Mouse (Mus musculus) hindbrain, embryonic 14.5 days (tissue): Measurements from ENCODE around the gene Rrp12. TPM values are rescaled to one million over a fixed set of nuclear protein-coding genes. Genes with fewer than 3 reads are reported as not detected.
A peak's percentile ranks its signal among the peaks of the same experiment; 100 is the strongest.

Experiments
- ATAC-seq: fragments of 200-750 bp; cut with Nextera tagmentation; 2 replicates; pipeline ENCODE4 v1.8.0; 2017; ENCODE audit warnings: moderate number of reproducible peaks, mild to moderate bottlenecking, moderate TSS enrichment, moderate library complexity; ENCODE audit not compliant: low FRiP score
- DNase-seq: peaks from one replicate; pipeline ENCODE4 v3.0.0-alpha.2; 2015; ENCODE audit warnings: low spot score
- H3K27ac ChIP-seq: fragments of 300-500 bp; sonication (generic); 2 replicates; pipeline ENCODE4 v1.5.1; 2014; ENCODE audit warnings: mild to moderate bottlenecking, moderate library complexity
- H3K27me3 ChIP-seq: fragments of 300-500 bp; sonication (generic); 2 replicates; pipeline ENCODE4 v1.6.1; 2014; ENCODE audit warnings: mild to moderate bottlenecking, low read length, mixed read lengths; ENCODE audit not compliant: control insufficient read depth, insufficient read depth
- H3K36me3 ChIP-seq: fragments of 300-500 bp; sonication (generic); replicated peaks from 2 replicates; pipeline ENCODE4 v1.6.1; 2014; ENCODE audit not compliant: control insufficient read depth, insufficient read depth
- H3K4me1 ChIP-seq: fragments of 300-500 bp; sonication (generic); replicated peaks from 2 replicates; pipeline ENCODE4 v1.6.1; 2014; ENCODE audit warnings: antibody characterized with exemption, low read length, mixed read lengths; ENCODE audit not compliant: control insufficient read depth, insufficient read depth
- H3K4me2 ChIP-seq: fragments of 300-500 bp; sonication (generic); replicated peaks from 2 replicates; pipeline ENCODE4 v1.6.1; 2014; ENCODE audit warnings: mild to moderate bottlenecking, moderate library complexity
- H3K4me3 ChIP-seq: fragments of 300-500 bp; sonication (generic); replicated peaks from 2 replicates; pipeline ENCODE4 v1.5.1; 2014; ENCODE audit warnings: mild to moderate bottlenecking, low read length
- H3K9ac ChIP-seq: fragments of 300-500 bp; sonication (generic); 2 replicates; pipeline ENCODE4 v1.6.1; 2014
- H3K9me3 ChIP-seq: fragments of 300-500 bp; sonication (generic); 2 replicates; pipeline ENCODE4 v1.6.1; 2016; ENCODE audit warnings: low read length; ENCODE audit not compliant: control insufficient read depth
- WGBS: fragments of 180-500 bp; shearing (Covaris S2); extraction: QIAGEN DNeasy Blood & Tissue Kit; methylation state at CpG from one replicate; pipeline ENCODE4 v1.1.7; 2014; 5-methylcytosine and 5-hydroxymethylcytosine counted together
- polyA plus RNA-seq: library from polyadenylated mRNA; unstranded; fragments of >200 nt; fragmentation: Nextera tagmentation; extraction: Ambion mirVana; gene quantifications from 2 replicates; pipeline ENCODE4 v1.2.1, GENCODE M21; 2014

Rrp12 gene
- polyA plus RNA-seq, 1 experiment from 2014 or later: 13.2 TPM

DNA sequence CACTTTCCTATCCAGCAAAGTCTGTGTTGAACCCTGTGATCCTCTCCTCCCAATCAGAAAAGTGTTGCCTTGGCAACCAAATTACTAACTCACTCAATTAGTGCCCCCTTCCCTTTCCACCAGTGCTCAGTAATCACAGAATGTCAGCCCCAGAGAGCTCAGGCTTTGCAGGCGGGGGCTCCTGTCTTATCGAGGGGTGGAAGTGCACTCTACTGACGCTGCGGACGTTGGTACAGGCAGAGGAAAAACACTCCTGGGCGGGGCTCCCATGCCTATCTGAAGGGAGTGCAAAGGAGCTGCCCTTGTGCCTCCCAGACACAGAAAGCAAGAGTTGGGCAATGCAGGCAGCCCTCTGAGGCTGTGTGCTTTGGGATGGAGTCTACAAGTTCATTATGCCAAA lies 60.2 kb downstream of the Rrp12 start:
- Histone ChIP-seq H3K4me2 (peak overlapping the region; percentile 32), H3K36me3 (no peaks in the 10 kb centered on the region), H3K27me3 (no peaks in the 10 kb centered on the region), H3K9ac (0 out of 2 replicates have a peak overlapping the region, but pooled peaks have one; percentile 28), H3K4me1 (peaks cover 40% of the 10 kb centered on the region), H3K4me3 (no peak overlapping the region), H3K27ac (peak overlapping the region; percentile 3; the same call in 1 of the 2 replicates), H3K9me3 (no peaks in the 10 kb centered on the region)
- ATAC-seq (peak; percentile 53), DNase-seq (peak; percentile 62)
- 2% methylated on average over 6 of the region's 6 CpGs for WGBS

DNA sequence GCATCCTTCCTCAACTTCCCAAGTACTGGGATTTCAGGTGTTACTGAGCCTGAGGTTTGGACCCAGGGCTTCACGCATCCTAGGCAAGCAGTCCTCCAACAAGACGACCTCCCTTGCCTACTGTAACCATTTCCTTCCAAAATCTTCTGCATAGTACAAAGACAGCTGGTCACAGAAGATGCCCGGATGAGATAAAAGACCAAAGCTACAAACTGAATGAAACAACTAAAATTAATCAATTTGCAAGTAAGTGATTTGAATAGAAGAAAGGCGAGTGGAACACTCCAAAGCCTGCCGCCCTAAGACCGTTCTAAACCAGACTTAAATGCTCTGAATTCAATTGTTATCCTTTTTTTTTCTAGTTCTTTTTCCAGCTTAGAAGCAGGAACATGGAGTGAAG lies 60.6 kb downstream of the Rrp12 start:
- H3K27ac ChIP-seq: peak overlapping the region; percentile 3; the same call in 1 of the 2 replicates
- no peaks in the 10 kb centered on the region for H3K9me3 ChIP-seq
- H3K4me2 ChIP-seq: peak overlapping the region; percentile 32
- H3K9ac ChIP-seq: 0 out of 2 replicates have a peak overlapping the region, but pooled peaks have one; percentile 28
- peaks cover 40% of the 10 kb centered on the region for H3K4me1 ChIP-seq
- no peaks in the 10 kb centered on the region for H3K27me3 ChIP-seq
- H3K36me3 ChIP-seq: no peaks in the 10 kb centered on the region
- DNase-seq (no peak), ATAC-seq (no peak)
- WGBS: 50% methylated on average over 6 of the region's 6 CpGs
- H3K4me3 ChIP-seq: no peak overlapping the region

DNA sequence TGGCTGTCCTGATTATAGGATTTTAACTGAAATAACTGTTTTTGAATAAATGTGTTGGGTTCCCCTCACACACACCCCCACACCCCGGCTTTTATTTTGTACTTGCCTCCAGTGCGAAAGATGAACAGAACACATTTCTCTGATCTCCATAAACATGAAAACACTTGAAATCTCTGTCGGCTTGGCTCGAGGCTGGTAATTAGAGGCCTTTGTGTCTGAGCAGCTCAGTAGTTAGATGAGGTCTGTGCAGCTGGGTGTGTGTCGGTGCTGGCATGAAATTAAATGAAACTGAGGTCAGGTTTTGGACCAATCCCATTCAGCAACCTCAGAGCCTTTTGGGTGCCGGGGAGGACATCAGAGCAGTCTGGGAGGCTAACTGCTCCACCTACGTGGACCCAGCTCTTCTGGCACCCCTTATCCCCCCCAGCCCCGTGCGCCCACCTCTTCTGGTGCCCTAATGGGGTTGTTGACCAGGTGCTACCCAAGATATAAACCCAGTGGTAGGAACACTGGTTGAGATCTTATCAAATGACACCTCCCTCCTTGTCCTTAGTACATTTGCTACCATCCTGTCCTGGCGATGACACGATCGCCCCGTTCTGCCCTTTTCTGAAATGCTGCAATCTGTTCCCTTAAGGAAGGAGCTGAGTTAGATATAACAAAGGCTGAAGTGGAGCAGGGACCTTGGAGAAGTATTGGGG lies 63.3 kb downstream of the Rrp12 start:
- DNase-seq (no peak), ATAC-seq (no peak)
- H3K36me3 ChIP-seq: no peaks in the 10 kb centered on the region
- peak overlapping the region; percentile 81 for H3K4me3 ChIP-seq
- H3K9me3 ChIP-seq: no peaks in the 10 kb centered on the region
- peak overlapping the region; percentile 85 for H3K9ac ChIP-seq
- WGBS: 65% methylated on average over 13 of the region's 13 CpGs
- peak overlapping the region; percentile 22; the same call in 1 of the 2 replicates for H3K27ac ChIP-seq
- H3K4me2 ChIP-seq: peak overlapping the region; percentile 88
- no peaks in the 10 kb centered on the region for H3K27me3 ChIP-seq
- peaks cover 40% of the 10 kb centered on the region for H3K4me1 ChIP-seq

DNA sequence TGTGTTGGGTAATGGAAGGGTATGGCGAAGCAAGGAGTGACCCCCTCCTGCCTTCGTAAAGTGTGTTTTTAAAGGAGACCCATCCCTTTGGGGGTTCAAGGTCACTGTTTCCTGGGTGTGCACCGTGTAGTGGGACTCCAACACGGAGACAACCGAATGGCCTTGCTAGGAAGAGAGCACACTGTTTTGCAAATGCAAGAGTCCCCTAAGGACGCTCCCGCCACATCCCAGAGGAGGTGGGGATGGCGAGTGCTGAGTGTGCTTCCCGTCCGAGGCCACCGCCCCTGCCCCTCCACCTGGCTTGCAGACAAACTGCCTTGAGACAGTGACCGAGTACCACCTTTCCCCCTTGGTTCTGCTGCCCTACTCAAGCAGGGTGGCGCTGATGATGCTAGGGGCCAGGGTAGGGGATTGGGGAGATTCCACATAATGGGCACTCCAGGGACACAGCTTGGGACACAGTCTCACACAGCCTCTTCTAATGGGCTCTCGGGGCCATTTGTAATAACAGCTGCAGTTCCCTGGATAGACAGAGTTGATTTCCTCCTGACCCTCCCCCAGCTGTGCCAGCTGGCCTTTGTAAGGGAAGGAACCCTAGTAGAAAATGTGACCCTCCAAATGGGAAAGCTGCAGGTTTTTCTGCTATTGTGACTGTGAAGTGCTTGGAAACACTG lies 64.1 kb downstream of the Rrp12 start:
- Histone ChIP-seq H3K27me3 (no peaks in the 10 kb centered on the region), H3K4me3 (peak overlapping the region; percentile 81), H3K4me1 (peaks cover 40% of the 10 kb centered on the region), H3K9ac (peak overlapping the region; percentile 85), H3K27ac (peak overlapping the region; percentile 16), H3K9me3 (no peaks in the 10 kb centered on the region), H3K4me2 (peak overlapping the region; percentile 88), H3K36me3 (no peaks in the 10 kb centered on the region)
- no peak for ATAC-seq
- no peak for DNase-seq
- WGBS: 3% methylated on average over 14 of the region's 14 CpGs

DNA sequence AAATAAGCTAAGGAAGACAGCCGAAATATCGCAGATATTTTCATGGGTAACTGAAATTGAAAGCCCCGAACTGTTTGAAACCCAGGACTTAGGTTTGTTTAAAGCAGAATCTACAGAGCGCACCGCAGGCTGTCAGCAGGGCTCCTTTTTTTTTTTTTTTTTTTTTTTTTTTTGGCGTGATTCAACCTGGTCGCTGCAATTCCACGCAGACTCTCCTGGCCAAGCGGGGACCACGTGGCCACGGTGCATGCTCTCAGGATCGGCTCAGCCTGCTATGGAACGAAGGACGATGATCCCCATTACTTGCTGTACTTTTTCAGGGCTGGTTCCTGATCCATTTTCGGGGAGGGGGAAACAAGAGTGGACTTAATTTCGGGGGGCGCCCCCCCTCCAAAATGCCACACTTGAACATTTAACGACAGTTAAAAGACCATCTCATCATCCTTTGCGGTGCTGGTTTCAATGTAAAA lies 64.8 kb downstream of the Rrp12 start:
- H3K9me3 ChIP-seq: no peaks in the 10 kb centered on the region
- peak; percentile 58 for DNase-seq
- no peaks in the 10 kb centered on the region for H3K36me3 ChIP-seq
- peak overlapping the region; percentile 81 for H3K4me3 ChIP-seq
- H3K9ac ChIP-seq: peak overlapping the region; percentile 85
- no peaks in the 10 kb centered on the region for H3K27me3 ChIP-seq
- H3K4me2 ChIP-seq: peak overlapping the region; percentile 88
- no peak for ATAC-seq
- H3K27ac ChIP-seq: peak overlapping the region; percentile 94
- H3K4me1 ChIP-seq: peaks cover 40% of the 10 kb centered on the region
- WGBS: under 1% methylated on average over 19 of the region's 19 CpGs

DNA sequence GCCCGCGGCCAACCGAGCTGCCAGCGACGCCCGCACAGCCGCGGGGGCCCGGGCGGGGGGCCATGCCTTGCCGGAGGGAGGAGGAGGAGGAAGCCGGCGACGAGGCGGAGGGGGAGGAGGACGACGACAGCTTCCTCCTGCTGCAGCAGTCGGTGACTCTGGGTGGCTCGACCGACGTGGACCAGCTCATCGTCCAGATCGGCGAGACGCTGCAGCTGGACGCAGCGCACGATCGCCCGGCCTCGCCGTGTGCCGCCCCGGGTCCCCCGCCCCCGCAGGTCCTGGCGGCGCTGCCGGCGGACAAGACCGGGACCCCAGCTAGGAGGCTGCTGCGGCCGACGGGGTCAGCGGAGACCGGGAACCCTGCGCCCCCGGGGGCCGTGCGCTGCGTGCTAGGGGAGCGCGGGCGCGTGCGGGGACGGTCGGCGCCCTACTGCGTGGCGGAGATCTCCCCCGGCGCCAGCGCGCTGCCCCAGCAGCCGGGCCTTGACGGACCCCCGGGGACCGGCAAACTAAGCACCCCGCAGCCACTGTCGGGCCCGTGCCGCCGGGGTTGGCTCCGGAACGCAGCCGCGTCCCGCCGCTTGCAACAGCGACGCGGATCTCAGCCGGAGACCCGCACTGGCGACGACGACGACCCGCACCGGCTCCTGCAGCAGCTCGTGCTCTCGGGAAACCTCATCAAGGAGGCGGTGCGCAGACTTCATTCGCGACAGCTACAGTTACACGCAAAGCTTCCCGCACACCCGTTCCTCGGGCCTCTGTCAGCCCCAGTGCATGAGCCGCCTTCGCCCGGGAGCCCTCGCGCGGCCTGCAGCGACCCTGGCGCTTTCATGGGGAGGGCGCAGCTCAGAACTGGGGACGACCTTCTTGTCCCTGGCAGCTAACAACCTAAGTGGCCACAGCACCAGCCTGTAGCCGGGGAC lies 65.6 kb downstream of the Rrp12 start:
- Histone ChIP-seq H3K9ac (peak overlapping the region; percentile 85), H3K4me3 (peak overlapping the region; percentile 81), H3K4me2 (peak overlapping the region; percentile 88), H3K36me3 (no peaks in the 10 kb centered on the region), H3K27me3 (no peaks in the 10 kb centered on the region), H3K9me3 (no peaks in the 10 kb centered on the region), H3K4me1 (peaks cover 33% of the 10 kb centered on the region), H3K27ac (peak overlapping the region; percentile 94)
- peak; percentile 56 for DNase-seq
- WGBS: under 1% methylated on average over 95 of the region's 112 CpGs
- ATAC-seq: peak; percentile 58

DNA sequence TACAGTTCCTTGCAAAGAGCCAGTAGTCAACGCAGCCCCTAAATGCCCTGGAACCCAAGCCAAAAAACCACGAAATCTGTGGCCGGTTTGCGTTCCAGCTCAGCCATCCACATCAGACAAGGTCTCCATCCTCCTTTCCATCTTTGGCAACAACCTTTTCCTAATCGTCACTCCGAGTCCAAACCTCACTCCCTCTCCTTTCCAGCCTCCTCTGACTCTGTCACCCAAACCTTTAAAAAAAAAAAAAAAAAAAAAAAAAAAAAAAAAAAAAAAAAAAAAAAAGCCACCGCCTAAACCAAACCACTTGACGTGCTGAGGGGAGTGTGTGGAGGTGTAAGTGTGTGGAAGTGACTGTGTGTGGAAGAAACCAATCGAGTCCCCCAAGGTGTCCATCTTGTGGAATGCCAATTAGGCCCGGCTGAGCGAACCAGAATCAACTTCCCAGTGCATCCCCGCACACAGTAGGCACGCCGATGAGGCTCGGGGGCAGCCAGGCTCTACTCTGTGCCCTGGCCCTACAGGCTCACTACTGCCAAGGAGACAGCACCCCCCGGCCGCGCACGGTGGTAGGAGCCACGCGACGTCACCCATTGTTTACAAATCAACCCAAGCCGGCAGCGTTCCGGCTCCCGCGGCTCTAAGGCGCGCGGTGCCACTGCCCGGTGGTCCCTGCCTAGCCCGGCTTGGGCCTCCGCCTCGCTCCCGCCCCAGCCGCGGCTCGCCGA lies 66.4 kb downstream of the Rrp12 start, which contains the start of gene Frat1:
Gene Frat1, plus strand, starts transcription at position 590 of the 725 bp plus-strand sequence.
- Histone ChIP-seq H3K9ac (peak within 1 kb of the TSS; percentile 85), H3K9me3 (no peaks in the 10 kb centered on the region), H3K4me1 (peaks cover 27% of the 10 kb centered on the region), H3K36me3 (no peaks in the 10 kb centered on the region), H3K27me3 (no peaks in the 10 kb centered on the region), H3K27ac (peak within 1 kb of the TSS; percentile 94), H3K4me3 (peak within 1 kb of the TSS; percentile 81), H3K4me2 (peak within 1 kb of the TSS; percentile 88)
- under 1% methylated on average over 39 of the region's 39 CpGs for WGBS
- peak; percentile 88 for DNase-seq
- peak; percentile 97 for ATAC-seq

DNA sequence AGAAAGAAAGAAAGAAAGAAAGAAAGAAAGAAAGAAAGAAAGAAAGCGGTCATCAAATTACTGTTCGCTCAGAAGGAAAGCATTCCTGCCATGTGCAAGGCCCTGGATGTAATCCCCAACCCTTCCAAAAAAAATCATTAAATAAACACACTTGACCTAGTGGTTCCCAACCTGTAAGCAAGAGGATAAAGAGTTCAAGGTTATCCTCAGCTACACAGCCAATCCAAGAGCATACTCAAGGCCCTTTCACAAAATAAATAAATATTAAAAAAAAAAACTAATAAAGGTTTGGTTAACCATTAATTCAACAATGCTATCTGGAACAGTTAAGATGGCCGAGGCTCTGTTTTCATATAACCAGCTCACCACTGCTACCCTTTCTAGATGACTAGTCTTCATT lies 67.0 kb downstream of the Rrp12 start:
- ATAC-seq (no peak), DNase-seq (no peak)
- Histone ChIP-seq H3K4me2 (peak overlapping the region; percentile 88), H3K4me3 (peak overlapping the region; percentile 81), H3K27me3 (no peaks in the 10 kb centered on the region), H3K36me3 (no peaks in the 10 kb centered on the region), H3K9ac (peak overlapping the region; percentile 85), H3K27ac (peak overlapping the region; percentile 94), H3K4me1 (peaks cover 25% of the 10 kb centered on the region), H3K9me3 (no peaks in the 10 kb centered on the region)
- WGBS: 76% methylated on average over 3 of the region's 3 CpGs
